ENCODE assay signal across 11 mouse cellular contexts in the genomic region with DNA sequence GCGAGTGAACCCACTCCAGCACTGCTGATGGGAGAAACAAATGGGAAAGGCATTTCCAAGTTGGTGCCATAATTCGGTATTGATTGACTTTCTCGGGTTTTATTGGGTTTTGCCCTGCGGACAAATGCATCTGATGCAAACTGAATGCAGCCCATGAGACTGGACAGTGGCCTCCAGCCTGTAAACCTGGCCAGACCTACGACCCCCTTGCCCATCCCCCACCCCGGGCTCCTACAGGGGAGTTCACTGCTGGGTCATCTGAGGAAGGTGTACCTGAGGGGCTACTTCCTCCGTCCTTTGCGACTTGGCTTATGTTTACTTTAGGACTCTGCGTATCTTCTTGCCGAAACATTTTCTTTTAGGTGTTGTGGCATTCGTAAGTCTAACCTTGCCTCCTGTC.
DNase-seq lines count a peak whose midpoint lies in the region; ATAC-seq lines count a peak whose summit lies in the region.
"Had no signal": no experiment of that assay in that cellular context is flagged by ENCODE, and none has a peak within 500 bp of the region (broad histone marks: within the 10 kb centered on the region; RNA-seq: fewer than 3 reads in every experiment).

No protein-coding gene starts in this region.

- H3K4me1 ChIP-seq in intestine, embryonic 15.5 days (replicated peaks) = no peaks in the 10 kb centered on the region; the same call in 1 of the 2 replicates
- H3K4me1 ChIP-seq in intestine, embryonic 16.5 days (ENCODE audit: control insufficient read depth, insufficient read depth, low read length) = 0 out of 2 replicates have a peak, but pooled peaks cover 3% of the 10 kb centered on the region
- H3K4me1 ChIP-seq in embryonic facial prominence, embryonic 15.5 days = 0 out of 2 replicates have a peak, but pooled peaks cover 12% of the 10 kb centered on the region
- peaks cover 15% of the 10 kb centered on the region for H3K4me1 ChIP-seq in hindbrain, embryonic 13.5 days (replicated peaks)
- H3K4me1 ChIP-seq in midbrain, embryonic 14.5 days (ENCODE audit: control insufficient read depth, insufficient read depth, low read length) = peaks cover 14% of the 10 kb centered on the region

- peaks cover 9% of the 10 kb centered on the region for H3K27me3 ChIP-seq in intestine, embryonic 15.5 days (replicated peaks)
- H3K27me3 ChIP-seq in intestine, embryonic 16.5 days (replicated peaks; ENCODE audit: control insufficient read depth, insufficient read depth, low read length) = peaks cover 23% of the 10 kb centered on the region
- peaks cover 40% of the 10 kb centered on the region for H3K27me3 ChIP-seq in embryonic facial prominence, embryonic 15.5 days
- H3K27me3 ChIP-seq in hindbrain, embryonic 13.5 days = peaks cover 65% of the 10 kb centered on the region
- H3K27me3 ChIP-seq in midbrain, embryonic 14.5 days (ENCODE audit: control insufficient read depth, insufficient read depth, low read length) = peaks cover 7% of the 10 kb centered on the region; the same call in 1 of the 2 replicates

- no peak for DNase-seq in midbrain, embryonic 14.5 days
- no peak for DNase-seq in gastrocnemius, postnatal 25 days
- no peak for DNase-seq in ovary, adult 18-20 months (ENCODE audit: low spot score)
- DNase-seq: kidney, postnatal 36 days; spleen, adult 18-20 months; thymus, postnatal 36 days had no signal

- H3K36me3 ChIP-seq in intestine, embryonic 15.5 days = no peaks in the 10 kb centered on the region
- no peaks in the 10 kb centered on the region for H3K36me3 ChIP-seq in intestine, embryonic 16.5 days (ENCODE audit: control insufficient read depth, insufficient read depth, low read length)
- no peaks in the 10 kb centered on the region for H3K36me3 ChIP-seq in embryonic facial prominence, embryonic 15.5 days
- no peaks in the 10 kb centered on the region for H3K36me3 ChIP-seq in hindbrain, embryonic 13.5 days
- H3K36me3 ChIP-seq in midbrain, embryonic 14.5 days (ENCODE audit: control insufficient read depth, insufficient read depth, low read length) = no peaks in the 10 kb centered on the region

- H3K9ac ChIP-seq in intestine, embryonic 15.5 days = no peak overlapping the region
- no peak overlapping the region for H3K9ac ChIP-seq in intestine, embryonic 16.5 days (ENCODE audit: low read depth, low read length)
- no peak overlapping the region for H3K9ac ChIP-seq in embryonic facial prominence, embryonic 15.5 days
- H3K9ac ChIP-seq in hindbrain, embryonic 13.5 days = peak overlapping the region; percentile 40; the same call in 1 of the 2 replicates
- H3K9ac ChIP-seq in midbrain, embryonic 14.5 days (replicated peaks; ENCODE audit: low read length) = peak overlapping the region; percentile 42

- no peak for ATAC-seq in intestine, embryonic 15.5 days
- no peak for ATAC-seq in intestine, embryonic 16.5 days
- ATAC-seq in embryonic facial prominence, embryonic 15.5 days (ENCODE audit: insufficient number of reproducible peaks, low FRiP score, low TSS enrichment, low read depth) = no peak
- ATAC-seq in hindbrain, embryonic 13.5 days (ENCODE audit: low FRiP score) = 0 out of 2 replicates have a peak, but pooled peaks have one; percentile 30
- ATAC-seq in midbrain, embryonic 14.5 days (ENCODE audit: low FRiP score, low TSS enrichment) = no peak
- ATAC-seq: activated CD4-positive, CD25-positive, alpha-beta regulatory T cell, adult 4 months had no signal

- WGBS in intestine, embryonic 15.5 days = 14% methylated on average over 11 of the region's 11 CpGs
- 16% methylated on average over 11 of the region's 11 CpGs for WGBS in intestine, embryonic 16.5 days
- WGBS in embryonic facial prominence, embryonic 15.5 days = 44% methylated on average over 11 of the region's 11 CpGs
- 55% methylated on average over 11 of the region's 11 CpGs for WGBS in hindbrain, embryonic 13.5 days
- 62% methylated on average over 11 of the region's 11 CpGs for WGBS in midbrain, embryonic 14.5 days

- H3K27ac ChIP-seq in intestine, embryonic 15.5 days = no peak overlapping the region
- no peak overlapping the region for H3K27ac ChIP-seq in intestine, embryonic 16.5 days (ENCODE audit: low read length)
- no peak overlapping the region for H3K27ac ChIP-seq in embryonic facial prominence, embryonic 15.5 days (replicated peaks)
- H3K27ac ChIP-seq in hindbrain, embryonic 13.5 days = peak overlapping the region; percentile 36
- H3K27ac ChIP-seq in midbrain, embryonic 14.5 days (replicated peaks; ENCODE audit: low read depth, low read length) = no peak overlapping the region; the same call in 1 of the 2 replicates

- no peak overlapping the region for H3K4me3 ChIP-seq in intestine, embryonic 15.5 days (replicated peaks)
- no peak overlapping the region for H3K4me3 ChIP-seq in intestine, embryonic 16.5 days (ENCODE audit: low read length)
- no peak overlapping the region for H3K4me3 ChIP-seq in embryonic facial prominence, embryonic 15.5 days (replicated peaks)
- H3K4me3 ChIP-seq in hindbrain, embryonic 13.5 days = peak overlapping the region; percentile 11
- H3K4me3 ChIP-seq in midbrain, embryonic 14.5 days (replicated peaks; ENCODE audit: low read depth, low read length) = 0 out of 2 replicates have a peak overlapping the region, but pooled peaks have one; percentile 14

- peak overlapping the region; percentile 43 for H3K4me2 ChIP-seq in intestine, embryonic 15.5 days (replicated peaks)
- no peak overlapping the region for H3K4me2 ChIP-seq in intestine, embryonic 16.5 days (ENCODE audit: low read depth, low read length)
- peak overlapping the region; percentile 11 for H3K4me2 ChIP-seq in embryonic facial prominence, embryonic 15.5 days (replicated peaks)
- peak overlapping the region; percentile 49 for H3K4me2 ChIP-seq in hindbrain, embryonic 13.5 days
- H3K4me2 ChIP-seq in midbrain, embryonic 14.5 days (ENCODE audit: low read length) = peak overlapping the region; percentile 50

- H3K9me3 ChIP-seq in intestine, embryonic 15.5 days = no peaks in the 10 kb centered on the region
- no peaks in the 10 kb centered on the region for H3K9me3 ChIP-seq in intestine, embryonic 16.5 days (ENCODE audit: control insufficient read depth, low read length)
- no peaks in the 10 kb centered on the region for H3K9me3 ChIP-seq in embryonic facial prominence, embryonic 15.5 days (replicated peaks)
- H3K9me3 ChIP-seq in hindbrain, embryonic 13.5 days = no peaks in the 10 kb centered on the region
- no peaks in the 10 kb centered on the region for H3K9me3 ChIP-seq in midbrain, embryonic 14.5 days (ENCODE audit: control insufficient read depth, low read length)

Comparison
In these comparisons a context has a peak if more than half of its experiments do, and no peak if none do; other contexts are left out.
1. H3K4me3 ChIP-seq: peak in hindbrain, embryonic 13.5 days (single experiment) and midbrain, embryonic 14.5 days (single experiment); none in intestine, embryonic 15.5 days (single experiment), intestine, embryonic 16.5 days (single experiment) and embryonic facial prominence, embryonic 15.5 days (single experiment).
2. H3K9ac ChIP-seq: peak in hindbrain, embryonic 13.5 days (single experiment) and midbrain, embryonic 14.5 days (single experiment); none in intestine, embryonic 15.5 days (single experiment), intestine, embryonic 16.5 days (single experiment) and embryonic facial prominence, embryonic 15.5 days (single experiment).